Mouse (Mus musculus) kidney, adult 10 weeks (tissue): ENCODE measurements around the gene Tdrd9. TPM values are rescaled to one million over a fixed set of nuclear protein-coding genes. Genes with fewer than 3 reads are reported as not detected.

Experiments
- polyA plus RNA-seq: library from polyadenylated mRNA; stranded (reverse); fragments of 350-450 nt; fragmentation: Illumina TruSeq; extraction: RNeasy Lipid Tissue Mini Kit (QIAGEN cat#74804); gene quantifications from one replicate; pipeline ENCODE4 v1.2.3, GENCODE M21; 2014; ENCODE audit warnings: low read depth, low replicate concordance

The Tdrd9 gene
- not detected for polyA plus RNA-seq

DNA sequence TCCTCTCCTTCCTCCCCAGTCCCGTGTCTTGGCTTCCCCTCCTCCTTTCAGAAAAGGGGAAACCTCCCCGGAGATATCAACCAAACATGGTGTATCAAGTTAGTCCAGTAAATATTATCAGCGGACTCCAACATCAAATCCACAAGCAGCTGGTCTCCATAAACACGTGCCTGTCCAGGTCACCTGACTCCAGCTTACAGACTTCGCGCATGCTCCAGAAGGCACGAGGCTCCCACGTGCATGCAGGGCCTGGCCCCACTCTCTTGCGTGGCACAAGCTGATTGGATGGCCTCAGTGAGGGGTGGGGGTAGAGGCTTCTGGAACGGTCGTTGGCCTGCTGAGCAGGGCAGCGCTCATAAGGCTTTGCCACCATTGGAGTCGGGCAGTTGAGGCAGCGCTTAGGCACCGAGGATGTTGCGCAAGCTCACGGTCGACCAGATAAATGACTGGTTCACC is at the start of gene Tdrd9:
TSS of gene Tdrd9 (plus strand) at position 329 of the 456 bp plus-strand sequence.

DNA sequence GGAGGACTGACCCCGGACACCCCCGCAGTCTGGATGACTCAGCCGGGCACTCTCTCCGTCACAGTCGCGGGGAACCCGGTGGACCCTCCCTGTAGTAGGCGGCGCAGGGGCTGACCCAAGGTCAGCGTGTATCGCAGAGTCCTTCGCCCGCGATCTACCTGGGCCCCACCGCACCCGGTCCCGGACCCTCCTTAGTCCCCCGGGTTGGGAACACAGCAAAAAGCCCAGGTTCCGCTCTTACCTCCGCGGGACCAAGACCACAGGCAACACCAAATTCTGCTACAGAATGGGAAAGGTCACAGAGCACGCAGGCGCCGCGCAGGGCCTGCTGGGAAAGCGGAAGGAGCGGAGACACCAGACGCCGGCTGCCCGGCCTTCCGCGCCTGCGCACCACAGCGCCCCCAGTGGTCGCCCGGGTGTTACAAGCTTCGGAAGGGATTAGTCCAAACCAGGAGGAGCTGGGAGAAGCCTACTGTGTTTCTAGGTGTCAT is 4.6 kb upstream of the Tdrd9 start, which contains the start of gene Atp5mpl:
TSS of gene Atp5mpl (minus strand) at position 295 of the 491 bp plus-strand sequence.

DNA sequence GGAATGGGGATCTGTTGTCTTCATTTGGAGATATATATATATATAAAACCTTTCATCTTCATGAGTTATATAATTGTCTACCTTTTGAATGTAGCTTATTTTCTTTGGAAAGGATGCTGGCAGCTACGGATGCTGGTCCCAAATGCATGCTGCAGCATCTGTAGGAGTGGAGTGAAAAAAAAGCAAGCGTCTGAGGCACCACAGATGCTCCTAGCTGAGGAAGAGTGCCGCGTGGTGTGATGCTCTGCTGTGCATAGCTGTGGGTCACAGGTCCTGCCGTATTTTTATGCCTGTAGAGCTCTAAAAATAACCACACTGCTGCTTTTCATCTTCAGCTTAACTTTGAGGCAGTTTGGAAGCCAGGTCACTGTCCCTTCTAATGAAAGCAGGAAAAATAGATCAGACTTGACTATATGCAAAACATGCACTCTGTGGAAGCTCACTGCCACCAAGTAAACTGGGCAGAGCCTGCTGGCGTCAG is 9.6 kb downstream of the Tdrd9 start, which contains the start of gene Rd3l:
TSS of gene Rd3l (minus strand) at position 431 of the 481 bp plus-strand sequence.

DNA sequence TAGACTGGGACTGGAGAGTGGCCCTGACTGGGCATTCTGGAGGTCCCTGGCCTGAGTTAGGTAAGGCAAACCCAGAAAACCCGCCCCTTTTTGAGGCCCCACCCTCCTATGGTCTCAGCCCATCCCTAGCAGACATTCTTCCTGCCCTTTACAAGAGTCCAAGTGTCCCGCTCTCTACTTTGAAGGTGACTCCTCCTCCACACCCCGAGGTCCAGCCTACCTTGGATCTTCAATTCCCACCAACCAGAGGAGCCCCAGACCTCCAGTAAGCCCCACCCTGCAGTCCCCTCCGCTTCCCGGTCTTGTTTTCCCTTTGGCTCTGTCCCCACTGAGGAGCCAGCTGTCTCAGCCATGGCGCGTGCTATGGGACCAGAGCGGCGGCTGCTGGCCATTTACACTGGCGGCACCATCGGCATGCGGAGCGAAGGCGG is 135.2 kb downstream of the Tdrd9 start, which contains the start of gene Aspg:
TSS of gene Aspg (plus strand) at position 139 of the 431 bp plus-strand sequence.

Other genes with a start within 250 kb of the Tdrd9 start
- gene Klc1, start 212.7 kb upstream of the Tdrd9 start, polyA plus RNA-seq: 2.7 TPM
- gene Xrcc3, start 157.7 kb upstream of the Tdrd9 start, polyA plus RNA-seq: not detected
- 22.7 TPM for gene Zfyve21, start 157.4 kb upstream of the Tdrd9 start, polyA plus RNA-seq
- 3.0 TPM for gene Ppp1r13b, start 63.4 kb upstream of the Tdrd9 start, polyA plus RNA-seq
- 1,899 TPM for gene Atp5mpl, start 4.6 kb upstream of the Tdrd9 start, polyA plus RNA-seq
- not detected for gene Rd3l, start 9.8 kb downstream of the Tdrd9 start, polyA plus RNA-seq
- 0.65 TPM for gene Aspg, start 135.1 kb downstream of the Tdrd9 start, polyA plus RNA-seq
- 0.08 TPM for gene Kif26a, start 174.6 kb downstream of the Tdrd9 start, polyA plus RNA-seq